Mouse (Mus musculus): Measurements from ENCODE around the gene Gm20388.
A peak's percentile ranks its signal among the peaks of the same experiment; 100 is the strongest.

Gm20388 gene

DNA sequence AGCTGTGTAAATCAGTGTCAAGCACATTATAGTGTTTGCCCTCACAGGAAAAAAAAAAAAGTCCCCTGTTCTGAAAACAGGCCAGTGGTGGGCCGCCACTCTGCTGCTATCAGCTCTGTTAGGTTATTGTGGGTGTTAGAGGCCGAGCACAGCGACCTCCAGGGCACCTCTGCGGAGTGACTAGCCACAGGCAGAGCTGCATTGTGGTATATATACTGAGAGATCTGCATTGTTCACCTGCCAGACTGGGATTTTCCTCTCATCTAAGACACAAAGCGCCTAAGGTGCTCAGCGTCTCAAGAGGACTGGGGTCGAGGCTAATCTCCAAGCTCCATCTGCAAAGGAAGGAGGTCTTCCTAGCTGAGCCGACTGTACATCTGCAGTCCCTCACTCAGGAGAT, 252.7 kb downstream of the Gm20388 start:
- DNase-seq (ENCODE audit: low spot score in 2 of 2): no peak

DNA sequence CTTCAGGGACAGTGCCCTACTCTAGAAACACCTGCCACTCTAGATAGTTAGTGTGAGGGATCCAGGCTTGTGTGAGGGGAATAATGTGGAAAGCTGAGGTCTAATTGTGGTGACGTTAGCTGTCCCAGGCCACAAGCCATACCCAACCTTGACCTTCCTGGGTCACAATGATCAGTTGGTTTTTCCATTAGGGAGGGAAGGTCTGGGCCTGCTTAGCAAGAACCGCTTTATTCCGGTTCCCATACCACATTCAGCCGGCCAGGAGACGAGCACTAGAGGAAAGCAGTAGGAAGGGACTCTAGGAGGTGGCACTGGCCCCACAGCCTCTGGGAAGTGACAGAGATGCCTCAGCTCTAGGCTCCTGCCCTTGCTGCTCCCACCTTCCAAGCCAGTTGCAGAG, 253.4 kb downstream of the Gm20388 start:
- DNase-seq (ENCODE audit: low spot score in 2 of 2): no peak

DNA sequence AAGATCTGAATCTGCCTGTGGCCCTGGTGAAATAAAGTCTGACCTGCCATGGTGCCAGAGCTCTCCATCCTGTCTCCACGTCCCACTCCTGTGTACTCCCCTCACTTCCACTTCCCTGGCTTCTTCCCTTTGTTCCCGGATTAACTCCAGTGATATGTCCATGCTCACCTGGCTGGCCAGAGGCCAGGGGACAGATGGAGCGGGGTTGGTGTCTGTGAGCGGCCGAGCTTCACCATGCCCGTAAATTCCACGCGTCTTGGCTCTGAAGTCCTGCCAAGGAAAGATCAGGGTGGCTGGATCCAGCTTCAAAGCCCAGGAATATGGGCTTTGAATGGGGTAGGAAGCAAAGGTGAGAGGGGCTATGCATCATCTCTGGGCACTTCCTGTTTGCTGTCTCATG, 256.5 kb downstream of the Gm20388 start:
- no peak for DNase-seq (ENCODE audit: low spot score in 2 of 2)

DNA sequence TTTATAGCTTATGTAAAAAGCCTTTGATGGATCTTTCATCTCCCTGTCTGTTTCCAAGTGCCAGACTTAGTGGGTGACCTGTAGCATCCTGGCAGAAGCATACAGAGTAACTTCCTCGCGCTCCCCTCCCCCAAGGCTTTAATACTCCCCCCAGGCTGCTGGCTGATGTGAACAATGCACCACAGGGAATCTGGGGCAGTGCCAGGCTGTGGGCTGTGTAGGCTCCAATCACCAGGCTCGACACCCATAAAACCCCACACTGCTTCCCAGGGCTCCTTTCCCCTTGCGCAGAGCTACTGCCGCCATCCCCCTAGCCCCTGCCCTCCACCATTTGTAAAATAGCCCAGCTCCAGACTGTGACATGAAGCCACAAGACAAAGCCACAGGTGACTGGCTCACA, 257.2 kb downstream of the Gm20388 start:
- no peak for DNase-seq (ENCODE audit: low spot score in 2 of 2)

DNA sequence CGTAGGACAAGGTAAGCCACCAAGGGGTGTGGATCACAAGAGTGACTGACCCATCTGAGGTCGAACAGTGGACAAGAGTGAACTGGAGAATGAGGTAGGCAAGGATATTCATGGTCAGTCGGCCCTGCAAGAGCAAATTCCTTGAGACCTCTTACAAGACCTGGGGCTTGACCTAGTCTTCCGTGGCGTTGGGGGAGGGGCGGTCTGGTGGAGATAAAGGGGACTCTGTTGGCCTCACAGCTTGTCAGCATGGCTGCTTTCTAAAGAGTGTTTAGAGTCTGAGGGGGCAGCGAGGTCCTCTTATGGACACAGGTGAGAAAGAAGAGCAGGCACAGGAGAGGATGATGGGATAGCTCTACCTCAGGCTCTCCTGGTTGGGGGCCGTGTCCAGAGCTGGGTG, 258.5 kb downstream of the Gm20388 start:
- no peak for DNase-seq (ENCODE audit: low spot score in 2 of 2)

DNA sequence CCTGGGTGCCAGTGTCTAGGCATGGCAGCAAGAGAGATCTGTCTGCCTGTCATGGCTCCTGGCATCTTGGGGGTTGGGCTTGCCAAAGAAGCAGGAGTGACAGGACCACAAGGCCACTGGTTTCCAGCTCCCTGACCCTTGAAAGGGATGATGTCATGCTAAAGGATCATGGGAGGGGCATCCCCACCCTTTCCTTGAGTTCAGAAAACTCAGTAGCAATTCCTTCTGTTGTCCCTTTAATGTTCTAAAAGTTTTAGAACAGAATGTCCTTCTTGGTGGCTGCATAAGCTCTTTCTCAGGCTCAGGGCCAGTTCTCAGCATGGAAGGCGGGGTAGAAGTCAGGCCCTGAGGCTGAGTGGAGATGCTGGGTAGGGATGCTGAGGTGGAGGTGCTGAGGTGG, 262.6 kb downstream of the Gm20388 start:
- no peak for DNase-seq (ENCODE audit: low spot score in 2 of 2)

DNA sequence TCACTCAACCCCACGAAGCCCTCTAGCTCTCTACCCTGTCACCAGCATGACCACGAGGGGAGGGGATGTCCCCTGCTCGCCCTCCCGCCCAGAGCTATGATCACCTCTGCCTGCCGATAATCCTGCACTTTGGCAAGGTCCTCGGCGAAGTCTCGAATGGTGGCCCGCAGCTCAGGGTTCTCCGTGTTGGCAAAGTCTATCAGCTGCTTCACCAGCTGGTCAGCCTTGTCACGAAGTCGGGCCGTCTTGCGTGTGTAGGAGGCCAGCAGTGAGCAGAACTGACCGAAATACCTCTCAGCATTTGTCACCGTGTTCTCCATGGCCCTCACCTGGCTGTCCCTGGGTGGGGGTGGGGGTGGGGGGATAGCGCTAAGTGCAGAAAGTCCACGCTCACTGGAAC, 264.0 kb downstream of the Gm20388 start:
- DNase-seq (ENCODE audit: low spot score in 2 of 2): no peak

DNA sequence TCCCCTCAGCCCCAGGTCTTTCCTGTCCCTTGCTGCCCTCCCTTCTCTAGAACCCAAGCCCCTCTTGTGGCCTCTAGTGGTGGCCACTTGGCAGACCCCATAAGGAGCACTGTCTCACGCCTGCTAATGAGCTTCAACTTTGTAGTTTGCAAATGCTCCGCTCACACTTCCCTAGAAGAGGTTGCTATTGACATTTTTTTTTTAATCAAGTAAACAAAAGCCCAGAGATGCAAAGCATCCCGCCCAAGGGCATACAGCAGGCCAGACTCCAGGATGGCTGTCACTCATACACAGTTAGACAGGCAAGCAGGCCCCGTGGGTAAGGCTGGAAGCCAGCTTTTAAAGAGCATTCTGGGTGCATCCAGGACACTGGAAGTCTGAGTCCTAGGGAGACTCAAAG, 266.0 kb downstream of the Gm20388 start:
- DNase-seq (ENCODE audit: low spot score in 2 of 2): no peak

DNA sequence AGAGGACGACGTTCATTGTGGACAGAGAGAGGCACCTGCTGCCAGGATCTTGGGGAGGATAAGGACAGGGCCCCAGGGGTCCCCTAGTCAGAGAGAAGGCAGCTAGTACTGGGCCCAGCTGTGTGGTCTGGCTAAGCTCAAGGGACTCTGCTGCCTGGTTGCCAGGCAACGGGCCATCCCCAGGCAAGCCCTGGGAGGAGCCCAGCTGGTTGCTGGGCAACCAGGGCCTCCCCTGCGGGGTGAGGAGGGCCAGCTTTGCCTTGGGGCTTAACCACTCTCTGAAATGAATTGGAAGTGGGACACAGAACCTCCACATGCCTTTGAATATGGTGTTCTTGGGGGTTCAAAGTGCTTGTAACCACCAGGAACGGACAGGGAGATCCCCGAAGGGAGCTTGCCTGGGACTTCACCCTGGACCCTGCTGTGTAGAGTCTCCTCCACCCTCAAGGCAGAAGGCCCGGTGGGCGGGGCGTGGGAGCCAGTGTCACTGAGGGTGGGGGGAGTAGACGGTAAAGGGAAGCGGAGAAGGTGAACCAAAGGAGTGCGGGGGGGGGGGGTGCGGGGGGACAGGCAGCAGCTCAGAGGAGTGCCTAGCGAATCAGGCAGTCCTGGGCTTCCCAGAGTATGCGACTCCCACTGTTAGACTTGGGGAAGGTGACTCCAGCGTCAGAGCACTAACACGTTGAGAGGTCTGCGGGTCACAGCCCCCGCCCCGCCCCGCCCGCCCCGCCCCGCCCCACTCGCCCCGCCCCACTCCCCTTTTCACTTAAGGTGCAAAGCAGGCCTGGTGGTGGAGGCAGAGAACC, 266.9 kb downstream of the Gm20388 start, which contains the start of gene Fam92b:
Gene Fam92b (minus strand): TSS at position 149 of the 806 bp plus-strand sequence.
- no peak for DNase-seq (ENCODE audit: low spot score in 2 of 2)

DNA sequence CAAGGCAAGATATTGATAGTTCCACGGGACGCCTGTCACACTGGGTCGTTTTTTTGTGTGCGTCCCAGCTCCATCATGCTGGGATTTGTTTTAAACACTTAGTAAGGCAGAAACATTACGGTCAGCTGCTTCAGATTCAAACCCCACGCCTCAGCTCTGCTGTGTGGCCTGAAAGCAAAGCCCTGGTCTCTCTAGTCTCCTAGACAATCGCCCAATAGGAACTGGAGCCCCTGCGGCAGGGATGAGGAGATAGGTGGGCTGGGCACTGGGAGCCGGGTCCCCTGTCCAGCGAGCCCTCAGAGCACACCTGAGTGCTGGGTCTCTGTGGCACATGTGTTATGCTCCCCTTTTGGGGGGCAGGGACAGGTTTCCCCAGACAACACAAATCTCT, 267.5 kb downstream of the Gm20388 start:
- DNase-seq (ENCODE audit: low spot score in 2 of 2): no peak

DNA sequence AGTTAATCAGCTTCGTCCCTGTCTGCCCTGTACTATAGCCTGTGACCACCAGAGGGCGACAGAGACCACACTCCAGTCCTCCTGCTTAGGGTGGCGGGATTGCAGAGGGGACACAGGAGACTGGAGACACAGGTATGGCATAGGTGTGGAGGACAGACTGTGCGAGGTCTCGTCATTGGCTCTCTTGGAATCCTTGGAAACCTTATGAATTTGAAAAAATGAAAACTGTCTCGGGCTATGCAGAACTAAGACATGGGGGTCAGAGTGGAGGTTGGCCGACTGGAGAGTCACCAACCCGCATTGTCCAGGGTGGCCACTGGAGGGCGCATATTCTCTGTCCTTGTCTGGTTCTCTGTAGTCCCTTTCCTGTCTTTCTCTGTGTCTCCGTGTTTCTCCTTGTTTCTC, 268.4 kb downstream of the Gm20388 start:
- peak; percentile 79 to 87 for DNase-seq (ENCODE audit: low spot score in 2 of 2)

DNA sequence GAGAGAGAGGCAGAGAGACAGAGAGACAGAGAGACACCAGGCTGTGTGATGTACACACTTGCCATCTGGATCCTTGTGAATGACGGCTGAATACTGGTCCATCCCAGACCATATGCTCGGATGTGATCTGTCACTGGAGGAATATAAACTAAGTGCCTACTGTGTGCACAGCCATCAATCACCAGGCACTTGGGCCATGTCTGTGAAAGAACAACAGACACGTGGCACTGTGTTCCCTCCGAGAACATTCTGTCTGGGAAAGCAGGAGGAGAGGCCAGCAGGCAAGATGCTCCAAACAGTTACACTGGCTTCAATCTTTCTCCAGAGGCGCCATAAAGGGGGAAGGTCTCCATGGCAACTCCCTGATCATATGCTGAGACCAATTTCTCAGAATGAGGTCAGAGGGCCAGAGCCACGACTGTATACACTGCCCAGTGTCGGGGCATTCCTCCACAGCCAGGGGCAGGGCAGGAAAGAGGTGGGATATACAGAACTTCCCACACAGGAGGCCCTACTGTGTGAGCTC, 269.9 kb downstream of the Gm20388 start:
- no peak for DNase-seq (ENCODE audit: low spot score in 2 of 2)

DNA sequence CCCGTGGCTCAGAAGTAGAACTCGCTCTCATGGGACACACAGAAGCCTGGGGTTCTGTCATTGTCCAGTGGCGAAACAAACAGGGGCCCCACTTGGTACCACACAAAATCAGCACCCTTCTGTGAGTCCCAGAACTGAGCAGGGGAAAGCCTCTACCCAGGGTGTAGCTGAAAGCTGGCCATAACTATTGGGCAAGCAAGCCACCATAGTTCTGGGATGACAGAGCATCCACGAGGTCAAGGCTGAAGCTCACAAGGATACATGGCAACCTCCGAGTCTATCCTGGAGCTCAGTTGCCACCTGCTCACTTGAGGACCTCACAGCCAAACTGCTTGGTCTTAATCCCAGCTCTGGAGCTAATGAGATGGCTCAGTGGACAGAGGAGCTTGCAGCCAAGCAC, 270.6 kb downstream of the Gm20388 start:
- DNase-seq (ENCODE audit: low spot score in 2 of 2): no peak

DNA sequence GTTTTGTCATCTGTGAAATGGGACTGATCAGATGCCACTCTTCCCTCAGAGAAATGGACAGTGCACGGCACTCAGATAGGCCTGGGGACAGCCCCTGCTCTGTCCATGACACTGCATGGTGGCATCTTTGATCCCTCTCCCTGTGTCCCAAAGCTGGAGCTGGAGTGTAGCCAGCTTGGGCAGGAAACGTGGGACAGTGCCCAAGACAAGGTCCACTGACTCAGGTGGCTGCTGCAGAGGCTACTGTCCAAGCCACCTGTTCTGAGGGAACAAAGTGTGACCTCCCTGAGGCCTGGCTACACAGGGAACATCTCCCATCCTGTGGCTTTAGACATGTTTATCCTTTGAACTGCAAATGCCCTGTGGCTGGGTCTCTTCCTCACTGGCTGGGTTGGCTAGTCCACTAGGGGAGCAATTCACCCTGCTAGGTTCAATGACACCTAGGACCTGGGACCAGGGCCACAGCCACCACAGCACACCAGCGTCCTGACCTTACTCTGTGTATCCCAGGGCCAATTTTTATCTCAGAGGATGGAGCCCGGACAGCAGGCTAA, 271.3 kb downstream of the Gm20388 start:
- DNase-seq (ENCODE audit: low spot score in 2 of 2): no peak

DNA sequence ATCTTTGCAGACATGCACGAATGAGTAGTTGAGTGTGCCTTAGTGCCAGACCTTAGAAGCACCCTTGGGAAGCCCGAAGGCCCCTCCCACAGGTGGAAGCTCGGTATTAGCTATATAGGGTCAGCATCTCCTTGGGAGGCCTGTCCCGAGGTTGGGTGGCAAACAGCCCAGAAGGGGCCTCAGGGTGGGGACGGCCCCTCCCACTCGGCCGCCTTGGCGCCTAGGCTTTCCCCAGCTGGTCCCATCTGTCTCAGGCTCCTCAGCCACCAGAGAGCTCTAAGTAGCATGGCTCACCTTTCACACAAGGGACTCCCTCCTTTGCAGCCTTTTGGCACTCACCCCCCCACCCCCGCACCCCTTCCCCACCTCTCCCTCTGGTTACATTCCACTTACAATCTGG, 273.7 kb downstream of the Gm20388 start:
- DNase-seq (ENCODE audit: low spot score in 2 of 2): no peak

DNA sequence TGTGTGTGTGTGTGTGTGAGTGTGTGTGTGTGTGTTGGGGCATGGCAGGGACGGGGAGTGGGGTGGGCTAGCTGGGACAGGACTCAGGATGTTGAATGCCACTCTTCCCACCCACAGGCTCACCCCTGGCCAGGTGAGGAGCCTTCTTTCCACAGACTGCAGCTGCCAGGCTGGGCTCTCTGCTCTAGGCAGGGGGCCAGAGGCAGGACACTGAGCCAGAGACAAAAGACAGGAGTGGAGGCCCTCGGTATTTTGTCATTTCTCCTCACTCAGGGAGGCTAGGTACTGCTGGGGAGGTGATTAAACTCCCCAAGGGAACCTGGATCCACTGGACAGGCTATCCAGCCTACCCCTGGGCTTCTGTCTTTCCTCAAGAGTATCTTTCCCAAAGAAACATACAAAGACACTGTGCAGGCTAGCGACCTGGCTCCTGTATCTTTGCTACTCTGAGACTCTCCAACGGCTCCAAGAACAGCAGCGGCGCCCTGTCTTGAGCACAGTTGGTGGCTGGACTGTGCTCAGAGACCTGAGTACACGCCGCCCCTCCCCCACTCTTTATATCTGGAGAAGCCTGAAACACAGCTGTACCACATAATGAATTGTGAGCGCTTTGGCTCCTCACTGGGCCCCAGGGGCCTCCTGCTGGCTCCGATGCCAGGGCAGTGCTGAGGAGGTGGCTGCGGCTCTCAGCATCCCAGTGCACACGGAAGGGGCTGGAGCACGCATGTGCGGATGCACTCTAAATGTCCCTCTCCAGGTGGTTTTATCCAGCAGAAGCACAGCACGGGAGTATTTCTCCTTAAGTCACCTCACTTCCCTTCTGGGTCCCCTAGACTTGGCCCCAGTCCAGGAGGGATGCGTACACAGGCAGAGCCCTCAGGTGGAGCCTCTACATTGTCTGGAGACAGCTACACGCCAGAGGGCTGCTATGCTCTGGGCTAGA, 274.5 kb downstream of the Gm20388 start:
- no peak for DNase-seq (ENCODE audit: low spot score in 2 of 2)

DNA sequence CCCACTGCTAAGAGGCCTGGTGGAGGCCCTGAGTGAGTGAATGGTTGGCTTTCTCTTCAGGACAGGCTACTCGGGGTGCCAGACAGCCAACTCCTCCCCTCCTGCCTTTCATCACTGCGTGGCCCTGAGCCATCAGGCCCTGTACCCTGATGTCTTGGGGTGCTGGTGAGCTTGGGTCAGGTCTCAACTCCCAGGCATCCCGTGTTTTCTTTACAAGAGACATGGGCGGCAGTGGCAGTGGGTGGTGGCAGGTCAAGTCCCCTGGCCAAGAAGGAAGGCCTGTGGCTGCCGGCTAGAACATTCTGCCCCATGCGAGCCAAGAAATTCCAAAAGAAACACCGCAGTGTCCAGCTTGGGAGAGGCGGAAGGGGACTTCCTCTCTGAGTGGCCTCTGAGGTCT, 275.8 kb downstream of the Gm20388 start:
- DNase-seq (ENCODE audit: low spot score in 2 of 2): no peak

DNA sequence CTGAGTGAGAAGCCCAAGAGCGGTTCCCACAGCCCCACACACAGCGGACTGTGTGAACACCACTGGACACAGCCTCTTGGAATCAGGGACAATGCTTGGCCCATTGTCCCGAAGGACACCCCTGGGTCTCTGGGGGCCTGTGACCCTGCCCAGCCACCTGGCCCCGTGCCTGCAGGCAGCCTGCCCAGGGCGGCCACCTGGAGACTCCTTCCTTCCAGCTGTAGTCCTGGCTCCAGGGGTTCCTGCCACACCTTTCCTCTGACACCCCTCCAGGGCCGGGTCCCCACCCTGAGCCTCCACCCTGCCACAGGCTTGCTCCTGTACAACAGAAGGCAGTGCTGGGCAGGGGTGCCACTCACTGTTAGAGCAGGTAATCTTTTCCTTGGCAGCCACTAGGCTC, 277.9 kb downstream of the Gm20388 start:
- no peak for DNase-seq (ENCODE audit: low spot score in 2 of 2)

DNA sequence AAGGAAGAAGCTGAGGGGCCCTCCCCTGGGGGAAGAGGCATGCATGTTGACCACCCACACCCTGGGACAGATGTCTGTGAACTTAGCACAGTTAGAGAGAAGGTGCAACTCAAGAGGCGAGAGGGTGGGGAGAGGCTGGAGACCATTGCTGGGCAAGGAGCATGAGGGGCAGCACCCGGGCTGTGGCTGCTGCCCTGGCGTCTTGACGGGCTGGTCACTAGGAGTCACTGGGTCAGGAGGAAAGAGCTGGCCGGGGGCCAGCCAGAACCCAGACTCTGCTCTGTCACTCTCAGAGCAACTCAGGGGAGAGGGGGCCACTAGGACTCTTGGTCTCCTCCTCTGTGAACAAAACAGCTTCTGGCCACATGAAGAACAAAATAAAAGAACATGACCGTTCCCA, 278.8 kb downstream of the Gm20388 start:
- no peak for DNase-seq (ENCODE audit: low spot score in 2 of 2)

DNA sequence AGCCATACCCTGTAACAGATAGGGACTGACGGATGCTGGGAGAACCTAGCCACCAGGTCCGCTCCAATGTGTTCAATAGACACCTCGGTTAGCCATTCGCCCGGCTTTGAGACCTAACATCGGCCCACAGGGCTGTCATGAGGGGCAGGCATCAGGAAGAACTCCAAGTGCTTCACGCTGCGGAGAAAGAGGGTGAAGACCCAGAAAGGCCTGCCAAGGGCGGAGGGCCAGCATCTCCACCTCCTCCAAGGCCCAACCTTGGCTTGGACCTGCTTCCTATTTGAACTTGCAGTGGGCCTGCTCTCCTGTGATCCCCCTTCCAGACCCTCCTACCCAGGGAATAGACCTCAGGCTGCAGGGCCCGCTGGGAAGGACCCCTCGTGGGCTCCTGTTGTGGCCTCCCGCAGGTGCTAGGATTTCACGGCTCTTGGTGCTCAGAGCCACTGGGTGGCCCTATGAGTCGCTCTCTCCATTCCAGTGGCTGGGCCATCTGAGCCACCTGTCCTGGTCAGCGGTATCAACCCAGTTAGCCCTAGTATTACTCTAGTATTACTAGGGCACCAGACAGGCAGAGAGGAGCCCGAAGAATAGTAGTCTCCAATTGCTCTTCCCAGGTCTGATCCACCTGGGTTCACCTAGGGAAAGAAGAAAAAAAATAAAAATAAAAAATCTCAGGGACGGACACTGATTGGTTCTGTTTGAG, 279.6 kb downstream of the Gm20388 start:
- DNase-seq (ENCODE audit: low spot score in 2 of 2): no peak

DNA sequence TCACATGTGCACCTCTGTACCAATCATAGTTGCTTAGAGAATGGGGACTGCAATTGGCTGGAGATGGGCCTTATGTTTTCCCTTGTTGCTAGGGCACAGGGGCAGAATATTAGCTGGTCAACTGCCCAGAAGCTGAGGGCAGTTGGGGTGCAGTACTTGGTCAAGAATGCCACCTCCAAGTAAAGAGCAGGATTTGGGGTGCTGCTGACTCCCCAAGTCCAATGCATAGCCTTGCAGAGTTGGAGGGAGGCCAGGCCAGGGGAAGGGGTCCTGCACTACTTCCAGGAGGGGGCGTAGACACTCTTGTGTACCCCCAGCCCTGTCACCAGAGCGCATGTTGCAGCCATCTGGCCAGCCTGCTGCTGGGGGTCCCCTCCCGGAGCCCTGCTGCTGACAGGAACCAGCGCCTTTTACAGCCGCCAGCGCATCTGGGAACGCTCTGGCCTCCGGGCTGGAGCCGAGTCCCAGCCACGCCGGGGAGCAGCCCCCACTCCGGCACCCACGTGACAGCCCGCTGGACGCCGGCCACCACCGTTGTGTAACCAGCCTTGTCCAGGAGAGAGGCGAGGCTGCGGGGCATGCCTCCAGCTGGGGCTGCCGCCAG, 280.3 kb downstream of the Gm20388 start:
- peak; percentile 77 to 93 for DNase-seq (ENCODE audit: low spot score in 2 of 2)

Measured in urinary bladder, adult 18-20 months (tissue).